Comparison of ENCODE assay signal across 26 mouse cellular contexts in the genomic region with DNA sequence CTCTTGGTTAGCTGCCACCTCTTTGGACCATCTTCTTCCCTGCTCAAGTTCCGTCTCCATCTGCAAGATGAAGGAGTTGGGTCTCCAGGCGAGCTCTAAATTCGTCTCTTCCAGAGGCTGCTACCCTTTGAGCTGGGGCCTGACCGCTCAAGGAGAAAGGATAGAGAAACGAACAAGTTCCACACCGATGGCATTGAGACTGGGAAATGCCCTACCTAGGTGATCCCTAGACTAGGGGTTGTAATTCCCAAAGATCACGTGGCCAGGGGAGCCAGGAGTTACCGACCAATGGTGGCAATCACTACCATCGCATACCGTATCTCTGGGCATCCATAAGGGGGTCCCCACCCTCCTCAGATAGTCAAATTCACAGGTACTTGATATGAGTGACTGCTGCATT. TPM values are rescaled to one million over a fixed set of nuclear protein-coding genes. Genes with fewer than 3 reads are reported as not detected.
A peak's percentile ranks its signal among the peaks of the same experiment; 100 is the strongest.
DNase-seq lines count a peak whose midpoint lies in the region; ATAC-seq and TF ChIP-seq lines count a peak whose summit lies in the region.
"Had no signal": no experiment of that assay in that cellular context is flagged by ENCODE, and none has a peak within 500 bp of the region (broad histone marks: within the 10 kb centered on the region; RNA-seq: fewer than 3 reads in every experiment).

No protein-coding gene starts in this region.

- H3K4me1 ChIP-seq in intestine, embryonic 16.5 days (ENCODE audit: control insufficient read depth, insufficient read depth, low read length): peaks cover 2% of the 10 kb centered on the region; the same call in 1 of the 2 replicates
- H3K4me1 ChIP-seq in intestine, embryonic 15.5 days (replicated peaks): peaks cover 9% of the 10 kb centered on the region; the same call in 1 of the 2 replicates
- H3K4me1 ChIP-seq in intestine, postnatal 0 days (replicated peaks; ENCODE audit: control insufficient read depth, insufficient read depth, low read length): peaks cover 4% of the 10 kb centered on the region; the same call in 1 of the 2 replicates
- H3K4me1 ChIP-seq: embryonic facial prominence, embryonic 10.5 days; embryonic facial prominence, embryonic 12.5 days; forebrain, embryonic 13.5 days; forebrain, embryonic 15.5 days had no signal

- WGBS in intestine, embryonic 16.5 days: 89% methylated on average over 10 of the region's 10 CpGs
- WGBS in intestine, embryonic 15.5 days: 89% methylated on average over 10 of the region's 10 CpGs
- 78% methylated on average over 10 of the region's 10 CpGs for WGBS in intestine, postnatal 0 days

- no peak for ATAC-seq in intestine, embryonic 16.5 days
- no peak for ATAC-seq in intestine, embryonic 15.5 days
- ATAC-seq in intestine, postnatal 0 days: no peak
- ATAC-seq: activated CD4-positive, CD25-positive, alpha-beta regulatory T cell, adult 4 months; CD4-positive, CD25-positive, alpha-beta regulatory T cell, adult 4 months; forebrain, embryonic 13.5 days; forebrain, embryonic 15.5 days; Patski had no signal

- no peaks in the 10 kb centered on the region for H3K27me3 ChIP-seq in intestine, embryonic 16.5 days (replicated peaks; ENCODE audit: control insufficient read depth, insufficient read depth, low read length)
- no peaks in the 10 kb centered on the region for H3K27me3 ChIP-seq in intestine, embryonic 15.5 days (replicated peaks)
- H3K27me3 ChIP-seq in intestine, postnatal 0 days (replicated peaks; ENCODE audit: control insufficient read depth, insufficient read depth, low read length): no peaks in the 10 kb centered on the region
- H3K27me3 ChIP-seq: embryonic facial prominence, embryonic 12.5 days; forebrain, embryonic 13.5 days; forebrain, embryonic 15.5 days had no signal

- no peak overlapping the region for H3K4me3 ChIP-seq in intestine, embryonic 16.5 days (ENCODE audit: low read length)
- no peak overlapping the region for H3K4me3 ChIP-seq in intestine, embryonic 15.5 days (replicated peaks)
- no peak overlapping the region for H3K4me3 ChIP-seq in intestine, postnatal 0 days (ENCODE audit: low read depth, low read length)
- H3K4me3 ChIP-seq: embryonic facial prominence, embryonic 10.5 days; embryonic facial prominence, embryonic 12.5 days; forebrain, embryonic 13.5 days; forebrain, embryonic 15.5 days had no signal

- no peak overlapping the region for H3K4me2 ChIP-seq in intestine, embryonic 16.5 days (ENCODE audit: low read depth, low read length)
- H3K4me2 ChIP-seq in intestine, embryonic 15.5 days (replicated peaks): no peak overlapping the region
- H3K4me2 ChIP-seq in intestine, postnatal 0 days (replicated peaks; ENCODE audit: low read depth): peak overlapping the region; percentile 62
- H3K4me2 ChIP-seq: embryonic facial prominence, embryonic 12.5 days; forebrain, embryonic 13.5 days; forebrain, embryonic 15.5 days had no signal

- H3K9me3 ChIP-seq in intestine, embryonic 16.5 days (ENCODE audit: control insufficient read depth, low read length): no peaks in the 10 kb centered on the region
- H3K9me3 ChIP-seq in intestine, embryonic 15.5 days: no peaks in the 10 kb centered on the region
- no peaks in the 10 kb centered on the region for H3K9me3 ChIP-seq in intestine, postnatal 0 days (ENCODE audit: control insufficient read depth)
- H3K9me3 ChIP-seq: embryonic facial prominence, embryonic 10.5 days; embryonic facial prominence, embryonic 12.5 days; forebrain, embryonic 13.5 days; forebrain, embryonic 15.5 days; G1E had no signal

- no peak for TF ChIP-seq CTCF in intestine, postnatal 0 days (IDR thresholded peaks at IDR 0.05; ENCODE audit: low read depth)

- H3K27ac ChIP-seq in intestine, embryonic 16.5 days (ENCODE audit: low read length): no peak overlapping the region
- no peak overlapping the region for H3K27ac ChIP-seq in intestine, embryonic 15.5 days
- peak overlapping the region; percentile 94; the same call in 1 of the 2 replicates for H3K27ac ChIP-seq in intestine, postnatal 0 days (ENCODE audit: low read depth, low read length)
- H3K27ac ChIP-seq: embryonic facial prominence, embryonic 10.5 days; embryonic facial prominence, embryonic 12.5 days; forebrain, embryonic 13.5 days; forebrain, embryonic 15.5 days had no signal

- no peaks in the 10 kb centered on the region for H3K36me3 ChIP-seq in intestine, embryonic 16.5 days (ENCODE audit: control insufficient read depth, insufficient read depth, low read length)
- H3K36me3 ChIP-seq in intestine, embryonic 15.5 days: no peaks in the 10 kb centered on the region
- H3K36me3 ChIP-seq in intestine, postnatal 0 days (ENCODE audit: control insufficient read depth, insufficient read depth): no peaks in the 10 kb centered on the region
- H3K36me3 ChIP-seq: embryonic facial prominence, embryonic 10.5 days; embryonic facial prominence, embryonic 12.5 days; forebrain, embryonic 15.5 days; G1E had no signal

- peak; percentile 62 for DNase-seq in kidney, adult 9 months
- DNase-seq in kidney, adult 11 months: no peak
- DNase-seq in thymus, postnatal 14 days: no peak
- DNase-seq: adrenal gland, adult 8-10 months; adrenal gland, postnatal 14 days; adrenal gland, postnatal 36 days; B cell, adult 2 months; cerebellum, adult 11-12 months; cerebellum, adult 2 months; cerebellum, adult 9-10 months; cerebellum, postnatal 10 days; cerebellum, postnatal 25 days had no signal

- H3K9ac ChIP-seq in intestine, embryonic 16.5 days (ENCODE audit: low read depth, low read length): peak overlapping the region; percentile 22; the same call in 1 of the 2 replicates
- no peak overlapping the region for H3K9ac ChIP-seq in intestine, embryonic 15.5 days
- peak overlapping the region; percentile 59; the same call in 1 of the 2 replicates for H3K9ac ChIP-seq in intestine, postnatal 0 days (ENCODE audit: low read depth, low read length)
- H3K9ac ChIP-seq: embryonic facial prominence, embryonic 12.5 days; forebrain, embryonic 13.5 days; forebrain, embryonic 15.5 days had no signal

RNA-seq across cellular contexts. Expression of a gene that starts 36.1 kb away (rescaled TPM):
- polyA plus RNA-seq in intestine, embryonic 16.5 days (2015; fragmentation: Nextera tagmentation; extraction: Ambion mirVana): 86.6 and 88.5 TPM in 2 replicates
- polyA plus RNA-seq in intestine, embryonic 15.5 days (2015; fragmentation: Nextera tagmentation; extraction: Ambion mirVana): 85.1 and 85.9 TPM in 2 replicates
- polyA plus RNA-seq in intestine, postnatal 0 days (2015; fragmentation: Nextera tagmentation; extraction: Ambion mirVana): 50.8 and 53.0 TPM in 2 replicates
- polyA plus RNA-seq: activated CD4-positive, CD25-positive, alpha-beta regulatory T cell, adult 4 months; CD4-positive, CD25-positive, alpha-beta regulatory T cell, adult 4 months; cortical plate, adult 2 months; embryonic facial prominence, embryonic 10.5 days; embryonic facial prominence, embryonic 12.5 days; embryonic facial prominence, embryonic 14.5 days; forebrain, embryonic 11.5 days; forebrain, embryonic 13.5 days; forebrain, embryonic 15.5 days had no signal

RNA-seq across cellular contexts. Expression of a gene that starts 50.6 kb away (rescaled TPM):
- polyA plus RNA-seq in intestine, embryonic 16.5 days (2015; fragmentation: Nextera tagmentation; extraction: Ambion mirVana): 0.20 and 0.24 TPM in 2 replicates
- 0.35 and 0.39 TPM in 2 replicates for polyA plus RNA-seq in intestine, embryonic 15.5 days (2015; fragmentation: Nextera tagmentation; extraction: Ambion mirVana)
- polyA plus RNA-seq in intestine, postnatal 0 days (2015; fragmentation: Nextera tagmentation; extraction: Ambion mirVana): 0.37 and 0.46 TPM in 2 replicates
- polyA plus RNA-seq: activated CD4-positive, CD25-positive, alpha-beta regulatory T cell, adult 4 months; CD4-positive, CD25-positive, alpha-beta regulatory T cell, adult 4 months; cerebellum, adult 2 months; cortical plate, adult 2 months; embryonic facial prominence, embryonic 10.5 days; embryonic facial prominence, embryonic 12.5 days; forebrain, embryonic 11.5 days; forebrain, embryonic 13.5 days; forebrain, embryonic 15.5 days; G1E; Patski had no signal

RNA-seq across cellular contexts. Expression of a gene that starts 59.4 kb away (rescaled TPM):
- polyA plus RNA-seq in intestine, embryonic 16.5 days (2015; fragmentation: Nextera tagmentation; extraction: Ambion mirVana): 22.2 and 22.9 TPM in 2 replicates
- 25.7 and 26.5 TPM in 2 replicates for polyA plus RNA-seq in intestine, embryonic 15.5 days (2015; fragmentation: Nextera tagmentation; extraction: Ambion mirVana)
- 10.4 and 10.9 TPM in 2 replicates for polyA plus RNA-seq in intestine, postnatal 0 days (2015; fragmentation: Nextera tagmentation; extraction: Ambion mirVana)
